Mouse (Mus musculus): Measurements from ENCODE around the gene Ldb2.

Ldb2 gene

GRCm38 (mm10) chr5:44465238-44465637, 334.2 kb downstream of the Ldb2 start:
- DNase-seq (ENCODE audit: inconsistent age in 2 of 2, low spot score in 1 of 2) = no peak
